Mouse (Mus musculus): ENCODE results near the gene Ints1.

DNA sequence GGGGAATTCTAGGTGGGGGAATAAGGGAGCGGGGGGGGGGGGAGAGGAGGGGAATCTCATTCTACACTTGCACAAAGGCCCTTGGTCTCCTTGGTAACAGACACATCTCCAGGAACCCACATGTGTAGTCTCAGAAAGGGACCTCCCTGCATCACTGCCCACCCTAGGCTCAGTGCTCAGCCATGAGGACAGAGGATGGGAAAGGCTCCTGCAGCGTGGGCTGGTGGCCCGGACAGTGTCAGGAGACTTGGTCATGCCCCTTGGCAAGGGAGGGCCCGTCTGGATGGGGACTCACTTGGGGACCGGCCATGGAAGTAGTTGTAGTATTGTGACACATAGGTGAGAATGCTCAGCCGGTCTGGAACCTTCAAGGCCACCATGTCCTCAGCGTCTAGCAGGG, 56.5 kb downstream of the Ints1 start:
- no peak for TF ChIP-seq POLR2A (IDR thresholded peaks at IDR 0.05; ENCODE audit: borderline replicate concordance, control insufficient read depth, low read depth, low read length)
- no peak for TF ChIP-seq CTCF (IDR thresholded peaks at IDR 0.05; ENCODE audit: control insufficient read depth, insufficient read depth, low read length)

Data from bone marrow, adult 2 months (tissue).